Mouse (Mus musculus): ENCODE measurements around the gene Naa16.

Gene Naa16

GRCm38 (mm10) chr14:79330944-79331561 lies 59.5 kb downstream of the Naa16 start:
- no peak for DNase-seq (ENCODE audit: low read depth, low spot score)

- DNase-seq (ENCODE audit: low read depth, low spot score): peak; percentile 53
Observed at GRCm38 (mm10) chr14:79327033-79327432, 63.5 kb downstream of the Naa16 start.

- no peak for DNase-seq (ENCODE audit: low read depth, low spot score)
Observed at GRCm38 (mm10) chr14:79324112-79324840, 66.3 kb downstream of the Naa16 start.

- DNase-seq (ENCODE audit: low read depth, low spot score): no peak
Observed at GRCm38 (mm10) chr14:79321881-79322280, 68.7 kb downstream of the Naa16 start.

- no peak for DNase-seq (ENCODE audit: low read depth, low spot score)
Observed at GRCm38 (mm10) chr14:79321152-79321551, 69.4 kb downstream of the Naa16 start.

- DNase-seq (ENCODE audit: low read depth, low spot score): peak; percentile 63
Observed at GRCm38 (mm10) chr14:79317602-79318001, 73.0 kb downstream of the Naa16 start.

GRCm38 (mm10) chr14:79315877-79316276 lies 74.7 kb downstream of the Naa16 start:
- no peak for DNase-seq (ENCODE audit: low read depth, low spot score)

GRCm38 (mm10) chr14:79314245-79315010 lies 76.2 kb downstream of the Naa16 start:
- DNase-seq (ENCODE audit: low read depth, low spot score): no peak

GRCm38 (mm10) chr14:79313439-79314175 lies 77.0 kb downstream of the Naa16 start:
- no peak for DNase-seq (ENCODE audit: low read depth, low spot score)

GRCm38 (mm10) chr14:79312719-79313118 lies 77.9 kb downstream of the Naa16 start:
- no peak for DNase-seq (ENCODE audit: low read depth, low spot score)

GRCm38 (mm10) chr14:79311918-79312454 lies 78.6 kb downstream of the Naa16 start:
- no peak for DNase-seq (ENCODE audit: low read depth, low spot score)

GRCm38 (mm10) chr14:79309115-79309514 lies 81.5 kb downstream of the Naa16 start:
- no peak for DNase-seq (ENCODE audit: low read depth, low spot score)

GRCm38 (mm10) chr14:79308364-79308763 lies 82.2 kb downstream of the Naa16 start:
- no peak for DNase-seq (ENCODE audit: low read depth, low spot score)

GRCm38 (mm10) chr14:79307908-79308307 lies 82.7 kb downstream of the Naa16 start:
- no peak for DNase-seq (ENCODE audit: low read depth, low spot score)

GRCm38 (mm10) chr14:79307138-79307537 lies 83.4 kb downstream of the Naa16 start:
- no peak for DNase-seq (ENCODE audit: low read depth, low spot score)

- no peak for DNase-seq (ENCODE audit: low read depth, low spot score)
Observed at GRCm38 (mm10) chr14:79304873-79305464, 85.6 kb downstream of the Naa16 start.

- DNase-seq (ENCODE audit: low read depth, low spot score): no peak
Observed at GRCm38 (mm10) chr14:79303150-79303549, 87.4 kb downstream of the Naa16 start.

GRCm38 (mm10) chr14:79301466-79301875 lies 89.1 kb downstream of the Naa16 start, which contains the start of gene Rgcc:
Gene Rgcc (minus strand): TSS chr14:79301645.
- DNase-seq (ENCODE audit: low read depth, low spot score): peak; percentile 91

- DNase-seq (ENCODE audit: low read depth, low spot score): no peak
Observed at GRCm38 (mm10) chr14:79300641-79301350, 89.8 kb downstream of the Naa16 start.

GRCm38 (mm10) chr14:79299796-79300195 lies 90.8 kb downstream of the Naa16 start:
- no peak for DNase-seq (ENCODE audit: low read depth, low spot score)

Data from forelimb bud, embryonic 11.5 days (tissue).